Mouse (Mus musculus) testis, adult 2 months (tissue): ENCODE results near the gene Gtf2ird1. TPM values are rescaled to one million over a fixed set of nuclear protein-coding genes. Genes with fewer than 3 reads are reported as not detected.

Experiments used
- H3K27ac ChIP-seq: fragments of 200-500 bp; 2 replicates; pipeline ENCODE4 v1.5.1; 2012; ENCODE audit warnings: low read depth, low read length; ENCODE audit not compliant: control insufficient read depth, insufficient read depth
- H3K27me3 ChIP-seq: fragments of 200-500 bp; 2 replicates; pipeline ENCODE4 v1.6.1; 2012; ENCODE audit warnings: mild to moderate bottlenecking, low read length, moderate library complexity; ENCODE audit not compliant: control insufficient read depth, insufficient read depth
- H3K36me3 ChIP-seq: fragments of 200-500 bp; 2 replicates; pipeline ENCODE4 v1.6.1; 2012; ENCODE audit warnings: mild to moderate bottlenecking, low read length; ENCODE audit not compliant: control insufficient read depth, insufficient read depth
- H3K4me1 ChIP-seq: fragments of 200-500 bp; 2 replicates; pipeline ENCODE4 v1.6.1; 2012; ENCODE audit warnings: low read length; ENCODE audit not compliant: control insufficient read depth, insufficient read depth
- H3K4me3 ChIP-seq: fragments of 200-500 bp; 2 replicates; pipeline ENCODE4 v1.5.1; 2012; ENCODE audit warnings: low read depth, mild to moderate bottlenecking, low read length, moderate library complexity, mixed read lengths; ENCODE audit not compliant: control insufficient read depth
- CTCF ChIP-seq: fragments of 200-500 bp; IDR thresholded peaks from 2 replicates; pipeline ENCODE4 v1.5.1; 2012; ENCODE audit warnings: low read depth, mild to moderate bottlenecking, inconsistent platforms, low read length, moderate library complexity; ENCODE audit not compliant: control insufficient read depth, insufficient read depth, insufficient replicate concordance
- POLR2A ChIP-seq: fragments of 200-500 bp; IDR thresholded peaks from 2 replicates; pipeline ENCODE4 v1.6.1; 2012; ENCODE audit warnings: low read depth, mild to moderate bottlenecking, inconsistent platforms, low read length, moderate library complexity; ENCODE audit not compliant: control insufficient read depth
- polyA plus RNA-seq: library from polyadenylated mRNA; depleted of rRNA; stranded (reverse); fragments of >200 nt; gene quantifications from 2 replicates; pipeline ENCODE4 v1.2.3, GENCODE M21; 2012

Gene Gtf2ird1
- polyA plus RNA-seq, 1 experiment, result 29.1 TPM

GRCm38 (mm10) chr5:134318903-134319302 is 137.6 kb downstream of the Gtf2ird1 start:
- Histone ChIP-seq H3K4me3 (no peak overlapping the region), H3K27ac (no peak overlapping the region), H3K36me3 (no peaks in the 10 kb centered on the region), H3K4me1 (peaks cover 8% of the 10 kb centered on the region), H3K27me3 (no peaks in the 10 kb centered on the region)
- TF ChIP-seq POLR2A, result no peak

GRCm38 (mm10) chr5:134316721-134317120 is 139.8 kb downstream of the Gtf2ird1 start:
- no peaks in the 10 kb centered on the region for H3K27me3 ChIP-seq
- H3K36me3 ChIP-seq, result no peaks in the 10 kb centered on the region
- no peak for TF ChIP-seq CTCF
- TF ChIP-seq POLR2A, result no peak
- peaks cover 12% of the 10 kb centered on the region for H3K4me1 ChIP-seq
- no peak overlapping the region for H3K4me3 ChIP-seq
- peak overlapping the region; percentile 66; the same call in 1 of the 2 replicates for H3K27ac ChIP-seq

- H3K27ac ChIP-seq, result peak overlapping the region; percentile 97
- H3K27me3 ChIP-seq, result no peaks in the 10 kb centered on the region
- no peaks in the 10 kb centered on the region for H3K36me3 ChIP-seq
- peaks cover 12% of the 10 kb centered on the region for H3K4me1 ChIP-seq
- peak overlapping the region; percentile 27; the same call in 1 of the 2 replicates for H3K4me3 ChIP-seq
- TF ChIP-seq CTCF (no peak), POLR2A (no peak)
These were observed 140.7 kb downstream of the Gtf2ird1 start for GRCm38 (mm10) chr5:134315623-134316350.

- Histone ChIP-seq H3K4me1 (peaks cover 14% of the 10 kb centered on the region), H3K27ac (peak within 1 kb of the TSS; percentile 97), H3K36me3 (no peaks in the 10 kb centered on the region; the same call in 1 of the 2 replicates), H3K27me3 (no peaks in the 10 kb centered on the region), H3K4me3 (peak within 1 kb of the TSS; percentile 95)
- TF ChIP-seq CTCF (no peak), POLR2A (peak; percentile 64; the same call in 1 of the 2 replicates)
These were observed 141.6 kb downstream of the Gtf2ird1 start, which contains the start of gene Gtf2i for GRCm38 (mm10) chr5:134314688-134315622. Gene Gtf2i, minus strand, starts transcription at chr5:134314760.

- peaks cover 14% of the 10 kb centered on the region for H3K4me1 ChIP-seq
- no peak for TF ChIP-seq CTCF
- TF ChIP-seq POLR2A, result 0 out of 2 replicates have a peak, but pooled peaks have one; percentile 6
- no peaks in the 10 kb centered on the region; the same call in 1 of the 2 replicates for H3K36me3 ChIP-seq
- H3K4me3 ChIP-seq, result peak overlapping the region; percentile 95
- peak overlapping the region; percentile 97 for H3K27ac ChIP-seq
- H3K27me3 ChIP-seq, result no peaks in the 10 kb centered on the region
These were observed 142.3 kb downstream of the Gtf2ird1 start for GRCm38 (mm10) chr5:134314068-134314674.

GRCm38 (mm10) chr5:134313451-134314067 is 143.0 kb downstream of the Gtf2ird1 start:
- Histone ChIP-seq H3K27me3 (no peaks in the 10 kb centered on the region), H3K27ac (peak overlapping the region; percentile 97), H3K36me3 (no peaks in the 10 kb centered on the region; the same call in 1 of the 2 replicates), H3K4me1 (peaks cover 14% of the 10 kb centered on the region), H3K4me3 (peak overlapping the region; percentile 95)
- TF ChIP-seq POLR2A, result peak; percentile 49; the same call in 1 of the 2 replicates
- TF ChIP-seq CTCF, result no peak
